Mouse (Mus musculus): ENCODE data around the gene Myoz1. TPM values are rescaled to one million over a fixed set of nuclear protein-coding genes. Genes with fewer than 3 reads are reported as not detected.

Myoz1 gene
- polyA plus RNA-seq, 1 experiment from 2014 or later, result 0.10 TPM

GRCm38 (mm10) chr14:20626971-20627370, 29.4 kb downstream of the Myoz1 start:
- ATAC-seq (ENCODE audit: low FRiP score, low TSS enrichment), result no peak

GRCm38 (mm10) chr14:20626447-20626846, 29.9 kb downstream of the Myoz1 start:
- no peak for ATAC-seq (ENCODE audit: low FRiP score, low TSS enrichment)
- WGBS, result 83% methylated on average over 2 of the region's 2 CpGs
- H3K4me3 ChIP-seq (ENCODE audit: low read depth, low read length), result no peak overlapping the region

More at GRCm38 (mm10) chr14:20626971-20627370, 29.4 kb downstream of the Myoz1 start:
- Histone ChIP-seq H3K36me3 (ENCODE audit: control insufficient read depth, insufficient read depth, low read length) (no peaks in the 10 kb centered on the region), H3K4me3 (ENCODE audit: low read depth, low read length) (no peak overlapping the region), H3K4me2 (replicated peaks; ENCODE audit: low read depth) (no peak overlapping the region), H3K4me1 (replicated peaks; ENCODE audit: control insufficient read depth, insufficient read depth) (no peaks in the 10 kb centered on the region), H3K9me3 (ENCODE audit: control insufficient read depth, low read length) (no peaks in the 10 kb centered on the region), H3K9ac (ENCODE audit: low read length) (no peak overlapping the region), H3K27me3 (ENCODE audit: control insufficient read depth, insufficient read depth, low read length) (no peaks in the 10 kb centered on the region), H3K27ac (replicated peaks) (no peak overlapping the region)
- no peak for DNase-seq (ENCODE audit: low spot score)
- 75% methylated on average over 3 of the region's 3 CpGs for WGBS
- TF ChIP-seq EP300 (optimal IDR thresholded peaks at IDR 0.05) (no peak), CTCF (IDR thresholded peaks at IDR 0.05; ENCODE audit: low read depth) (no peak)

GRCm38 (mm10) chr14:20622907-20623306, 33.4 kb downstream of the Myoz1 start:
- Histone ChIP-seq H3K9me3 (ENCODE audit: control insufficient read depth, low read length) (no peaks in the 10 kb centered on the region), H3K27ac (replicated peaks) (no peak overlapping the region), H3K9ac (ENCODE audit: low read length) (no peak overlapping the region), H3K4me1 (replicated peaks; ENCODE audit: control insufficient read depth, insufficient read depth) (no peaks in the 10 kb centered on the region), H3K27me3 (ENCODE audit: control insufficient read depth, insufficient read depth, low read length) (no peaks in the 10 kb centered on the region), H3K4me3 (ENCODE audit: low read depth, low read length) (no peak overlapping the region), H3K4me2 (replicated peaks; ENCODE audit: low read depth) (no peak overlapping the region), H3K36me3 (ENCODE audit: control insufficient read depth, insufficient read depth, low read length) (no peaks in the 10 kb centered on the region)
- no peak for TF ChIP-seq EP300 (optimal IDR thresholded peaks at IDR 0.05)
- DNase-seq (ENCODE audit: low spot score), result no peak
- ATAC-seq (ENCODE audit: low FRiP score, low TSS enrichment), result no peak
- WGBS, result 90% methylated on average over 3 of the region's 3 CpGs

More at GRCm38 (mm10) chr14:20626447-20626846, 29.9 kb downstream of the Myoz1 start:
- Histone ChIP-seq H3K4me1 (replicated peaks; ENCODE audit: control insufficient read depth, insufficient read depth) (no peaks in the 10 kb centered on the region), H3K9me3 (ENCODE audit: control insufficient read depth, low read length) (no peaks in the 10 kb centered on the region), H3K27me3 (ENCODE audit: control insufficient read depth, insufficient read depth, low read length) (no peaks in the 10 kb centered on the region), H3K9ac (ENCODE audit: low read length) (no peak overlapping the region), H3K4me2 (replicated peaks; ENCODE audit: low read depth) (no peak overlapping the region), H3K36me3 (ENCODE audit: control insufficient read depth, insufficient read depth, low read length) (no peaks in the 10 kb centered on the region), H3K27ac (replicated peaks) (no peak overlapping the region)
- TF ChIP-seq CTCF (IDR thresholded peaks at IDR 0.05; ENCODE audit: low read depth) (no peak), EP300 (optimal IDR thresholded peaks at IDR 0.05) (no peak)
- DNase-seq (ENCODE audit: low spot score), result no peak

GRCm38 (mm10) chr14:20622412-20622811, 33.9 kb downstream of the Myoz1 start:
- no peaks in the 10 kb centered on the region for H3K4me1 ChIP-seq (replicated peaks; ENCODE audit: control insufficient read depth, insufficient read depth)
- H3K4me2 ChIP-seq (replicated peaks; ENCODE audit: low read depth), result no peak overlapping the region
- no peak for ATAC-seq (ENCODE audit: low FRiP score, low TSS enrichment)
- no peaks in the 10 kb centered on the region for H3K27me3 ChIP-seq (ENCODE audit: control insufficient read depth, insufficient read depth, low read length)
- no peaks in the 10 kb centered on the region for H3K9me3 ChIP-seq (ENCODE audit: control insufficient read depth, low read length)
- H3K9ac ChIP-seq (ENCODE audit: low read length), result no peak overlapping the region
- H3K36me3 ChIP-seq (ENCODE audit: control insufficient read depth, insufficient read depth, low read length), result no peaks in the 10 kb centered on the region
- 69% methylated on average over 2 of the region's 2 CpGs for WGBS
- no peak overlapping the region for H3K27ac ChIP-seq (replicated peaks)
- no peak overlapping the region for H3K4me3 ChIP-seq (ENCODE audit: low read depth, low read length)
- no peak for DNase-seq (ENCODE audit: low spot score)
- no peak for TF ChIP-seq EP300 (optimal IDR thresholded peaks at IDR 0.05)
- no peak for TF ChIP-seq CTCF (IDR thresholded peaks at IDR 0.05; ENCODE audit: low read depth)

- DNase-seq (ENCODE audit: low spot score), result no peak
- no peak for TF ChIP-seq CTCF (IDR thresholded peaks at IDR 0.05; ENCODE audit: low read depth)
- no peak for TF ChIP-seq EP300 (optimal IDR thresholded peaks at IDR 0.05)
- no peak overlapping the region for H3K4me3 ChIP-seq (ENCODE audit: low read depth, low read length)
- H3K27ac ChIP-seq (replicated peaks), result no peak overlapping the region
- no peaks in the 10 kb centered on the region for H3K36me3 ChIP-seq (ENCODE audit: control insufficient read depth, insufficient read depth, low read length)
- ATAC-seq (ENCODE audit: low FRiP score, low TSS enrichment), result no peak
- no peak overlapping the region for H3K4me2 ChIP-seq (replicated peaks; ENCODE audit: low read depth)
- H3K9ac ChIP-seq (ENCODE audit: low read length), result no peak overlapping the region
- no peaks in the 10 kb centered on the region for H3K9me3 ChIP-seq (ENCODE audit: control insufficient read depth, low read length)
- no peaks in the 10 kb centered on the region for H3K27me3 ChIP-seq (ENCODE audit: control insufficient read depth, insufficient read depth, low read length)
- WGBS, result 87% methylated on average over 2 of the region's 2 CpGs
- no peaks in the 10 kb centered on the region for H3K4me1 ChIP-seq (replicated peaks; ENCODE audit: control insufficient read depth, insufficient read depth)
Measured at GRCm38 (mm10) chr14:20621903-20622302, 34.4 kb downstream of the Myoz1 start.

GRCm38 (mm10) chr14:20619131-20619530, 37.2 kb downstream of the Myoz1 start:
- H3K9ac ChIP-seq (ENCODE audit: low read length), result no peak overlapping the region
- no peaks in the 10 kb centered on the region for H3K9me3 ChIP-seq (ENCODE audit: control insufficient read depth, low read length)
- no peak for DNase-seq (ENCODE audit: low spot score)
- no peak for ATAC-seq (ENCODE audit: low FRiP score, low TSS enrichment)
- TF ChIP-seq CTCF (IDR thresholded peaks at IDR 0.05; ENCODE audit: low read depth), result no peak
- no peak for TF ChIP-seq EP300 (optimal IDR thresholded peaks at IDR 0.05)
- no peak overlapping the region for H3K4me2 ChIP-seq (replicated peaks; ENCODE audit: low read depth)
- no peaks in the 10 kb centered on the region for H3K27me3 ChIP-seq (ENCODE audit: control insufficient read depth, insufficient read depth, low read length)
- H3K27ac ChIP-seq (replicated peaks), result no peak overlapping the region
- H3K36me3 ChIP-seq (ENCODE audit: control insufficient read depth, insufficient read depth, low read length), result no peaks in the 10 kb centered on the region
- H3K4me3 ChIP-seq (ENCODE audit: low read depth, low read length), result no peak overlapping the region
- H3K4me1 ChIP-seq (replicated peaks; ENCODE audit: control insufficient read depth, insufficient read depth), result no peaks in the 10 kb centered on the region
